Mouse (Mus musculus) frontal cortex, adult 2 months (tissue): Measurements from ENCODE around the gene Tekt1. TPM values are rescaled to one million over a fixed set of nuclear protein-coding genes. Genes with fewer than 3 reads are reported as not detected.

Experiments
- DNase-seq, 2 experiments: peaks; one replicate each; pipeline ENCODE4 v3.0.0; 2022; ENCODE audit warnings: low spot score in 1 of 2; ENCODE audit errors: extremely low spot score in 1 of 2
- polyA plus RNA-seq: library from polyadenylated mRNA; depleted of rRNA; stranded (reverse); fragments of >200 nt; gene quantifications from 2 replicates; pipeline ENCODE4 v1.2.3, GENCODE M21; 2012

Gene Tekt1
- polyA plus RNA-seq, 1 experiment: 1.9 TPM

DNA sequence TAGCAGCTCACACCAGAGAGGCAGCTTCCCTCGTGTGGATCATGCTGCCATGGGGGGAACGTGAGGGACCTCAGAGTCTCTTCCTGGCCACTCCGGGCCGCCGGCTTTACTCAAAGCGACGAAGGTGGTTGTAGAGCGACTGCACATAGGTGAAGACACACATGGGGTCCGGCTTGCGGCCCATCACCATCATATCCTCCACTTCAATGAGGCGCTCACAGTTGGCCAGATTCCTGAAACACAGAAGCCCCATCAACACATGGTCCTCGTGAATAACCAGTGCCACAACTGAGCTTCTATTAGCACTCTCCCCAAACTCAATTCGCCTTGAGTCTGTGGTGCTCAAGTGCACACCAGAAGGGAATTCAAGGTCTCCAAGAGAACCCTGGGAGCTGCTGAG, 28.9 kb upstream of the Tekt1 start:
- no peak for DNase-seq

DNA sequence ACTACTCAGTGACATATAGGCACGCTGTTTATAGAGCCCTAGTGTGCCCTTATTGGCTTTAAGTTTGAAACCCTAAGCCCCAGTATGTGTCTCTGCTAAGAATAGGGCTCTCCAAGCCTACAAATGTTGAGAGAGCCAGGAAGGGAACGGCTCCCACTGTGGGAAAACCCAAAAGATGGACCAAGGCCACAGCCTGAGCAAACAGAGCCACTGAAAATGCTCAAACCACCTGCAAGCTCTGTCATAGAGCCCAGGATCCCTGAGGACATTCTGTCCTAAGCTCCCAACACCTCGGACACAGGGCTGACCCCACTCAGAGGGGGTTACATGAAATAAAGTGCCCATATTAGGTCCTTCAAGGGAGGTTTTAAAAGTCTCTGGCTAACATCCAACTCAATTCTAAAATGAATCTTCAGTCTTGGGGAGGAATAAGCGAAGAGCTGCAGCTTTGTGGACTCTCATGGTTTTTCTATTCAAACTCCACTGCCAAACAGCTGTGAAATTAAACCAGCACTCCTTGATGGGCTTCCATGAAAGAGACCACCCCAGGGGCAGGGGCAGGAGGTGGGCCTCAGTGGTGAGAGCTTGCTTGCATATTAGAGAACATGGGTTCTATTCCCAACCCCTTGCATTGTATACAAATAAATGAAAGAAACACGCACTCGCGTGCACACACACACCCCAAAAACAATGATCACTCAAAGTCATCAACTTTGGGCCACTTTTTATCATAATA, 27.3 kb upstream of the Tekt1 start:
- DNase-seq: no peak

DNA sequence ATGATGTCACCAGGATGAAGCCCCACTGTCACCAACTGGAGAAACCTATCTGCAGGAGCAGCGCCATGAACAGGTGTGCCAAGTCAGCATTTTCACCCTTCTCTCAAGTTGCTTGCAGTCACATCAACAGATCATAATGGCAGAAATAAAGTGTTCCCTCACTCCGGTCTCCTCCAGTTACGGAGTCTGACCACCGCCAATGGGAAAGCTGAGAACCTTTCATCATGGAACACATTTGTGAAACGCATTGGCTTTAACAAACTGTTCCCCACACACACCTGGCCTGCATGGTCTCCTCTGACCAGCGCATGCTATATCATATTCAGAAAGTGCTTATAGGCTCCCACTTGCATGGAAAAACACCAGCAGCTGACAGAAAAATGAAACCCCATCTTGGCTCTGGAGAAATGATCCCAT, 25.9 kb upstream of the Tekt1 start:
- no peak for DNase-seq

DNA sequence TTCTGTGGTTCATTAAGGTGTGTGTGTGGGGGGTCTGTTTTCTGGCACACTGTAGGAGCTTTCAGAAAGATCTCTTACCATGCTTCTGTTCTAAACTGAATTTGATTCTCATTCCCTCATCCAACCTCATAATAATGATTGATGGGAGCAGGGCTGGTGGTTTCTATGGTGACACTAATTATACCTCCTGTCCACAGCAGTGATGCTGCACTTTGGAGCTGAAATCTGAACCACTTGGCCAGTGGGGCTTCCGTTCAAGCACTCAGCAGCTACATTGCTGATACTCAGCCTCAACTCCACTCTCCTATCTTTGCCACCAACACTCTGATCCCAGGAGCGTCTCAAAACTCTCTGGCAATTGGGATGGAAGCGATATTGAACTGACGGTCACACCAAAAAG, 17.1 kb upstream of the Tekt1 start:
- DNase-seq: no peak

DNA sequence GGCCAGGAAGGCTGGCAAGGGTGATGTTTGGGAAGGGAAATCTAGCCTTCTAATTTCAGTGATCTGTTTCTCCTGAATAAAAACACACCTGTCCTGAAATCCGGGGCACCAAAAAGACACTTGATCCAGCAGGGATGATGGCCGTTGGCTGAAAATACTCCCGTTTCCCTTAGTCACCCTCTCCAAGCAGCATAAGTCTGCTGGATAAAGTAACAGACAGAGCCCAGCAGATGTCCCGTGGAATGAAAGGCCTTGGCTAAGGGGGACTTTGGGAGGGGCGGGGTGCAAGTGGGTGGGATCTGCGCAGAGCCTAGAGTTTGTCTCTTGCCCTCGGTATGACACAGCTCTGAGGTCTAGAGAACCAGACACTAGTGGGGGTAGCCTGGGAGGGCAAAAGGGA, 16.0 kb upstream of the Tekt1 start:
- no peak for DNase-seq

DNA sequence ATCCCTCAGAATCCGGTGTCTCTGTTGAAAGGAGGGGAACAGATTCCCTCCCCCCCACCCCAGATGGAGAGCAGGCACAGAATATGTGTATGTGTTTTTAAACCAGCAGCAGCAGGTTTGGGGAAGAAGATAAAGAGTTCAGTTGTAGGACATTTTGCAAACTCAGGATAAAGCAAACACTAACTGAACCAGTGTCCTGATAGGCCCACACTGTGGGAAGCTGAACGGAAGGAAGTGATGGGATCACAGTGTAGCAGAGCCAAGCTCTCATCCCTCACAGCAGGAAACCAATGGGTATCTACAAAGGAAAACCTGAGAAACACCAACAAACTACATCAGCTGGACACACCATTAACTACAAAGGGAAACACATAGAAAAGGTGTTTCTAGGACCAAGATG, 14.3 kb upstream of the Tekt1 start:
- no peak for DNase-seq

DNA sequence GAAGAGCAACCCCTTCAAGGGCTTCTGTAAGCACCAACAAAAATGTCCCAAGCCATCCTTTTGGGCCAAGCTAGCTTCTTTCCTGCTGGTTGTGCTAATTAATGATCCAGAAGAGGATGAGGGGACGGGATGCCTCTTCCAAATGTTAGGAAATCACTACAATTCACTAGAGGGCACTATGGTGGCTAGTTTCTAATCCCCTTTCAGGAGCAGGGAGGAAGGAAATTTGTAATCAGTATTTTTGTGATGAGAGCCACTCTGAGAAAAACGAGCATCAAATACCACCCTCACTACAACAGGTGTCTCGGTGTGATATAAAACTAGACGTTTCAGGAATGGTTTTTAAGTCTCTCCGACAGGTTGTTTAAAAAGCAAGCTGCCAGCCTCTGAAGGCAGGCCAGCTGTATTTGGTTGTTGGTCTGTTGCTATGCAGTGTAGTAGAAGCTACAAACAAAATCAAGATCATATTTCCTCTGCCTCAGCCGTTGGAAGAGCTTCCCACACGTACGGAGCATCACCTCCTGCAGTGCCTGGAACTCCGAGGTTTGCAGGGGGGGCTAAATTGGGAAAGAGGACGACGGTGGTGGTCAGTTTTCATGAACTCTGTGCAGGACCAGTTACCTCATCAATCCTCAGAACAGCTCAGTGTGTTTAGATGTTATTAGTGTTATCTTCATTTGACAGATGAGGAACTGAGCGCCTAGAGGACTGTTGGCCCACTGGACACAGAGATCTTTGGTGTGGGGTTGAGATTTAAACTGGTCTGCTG, 7.8 kb upstream of the Tekt1 start:
- DNase-seq: no peak

DNA sequence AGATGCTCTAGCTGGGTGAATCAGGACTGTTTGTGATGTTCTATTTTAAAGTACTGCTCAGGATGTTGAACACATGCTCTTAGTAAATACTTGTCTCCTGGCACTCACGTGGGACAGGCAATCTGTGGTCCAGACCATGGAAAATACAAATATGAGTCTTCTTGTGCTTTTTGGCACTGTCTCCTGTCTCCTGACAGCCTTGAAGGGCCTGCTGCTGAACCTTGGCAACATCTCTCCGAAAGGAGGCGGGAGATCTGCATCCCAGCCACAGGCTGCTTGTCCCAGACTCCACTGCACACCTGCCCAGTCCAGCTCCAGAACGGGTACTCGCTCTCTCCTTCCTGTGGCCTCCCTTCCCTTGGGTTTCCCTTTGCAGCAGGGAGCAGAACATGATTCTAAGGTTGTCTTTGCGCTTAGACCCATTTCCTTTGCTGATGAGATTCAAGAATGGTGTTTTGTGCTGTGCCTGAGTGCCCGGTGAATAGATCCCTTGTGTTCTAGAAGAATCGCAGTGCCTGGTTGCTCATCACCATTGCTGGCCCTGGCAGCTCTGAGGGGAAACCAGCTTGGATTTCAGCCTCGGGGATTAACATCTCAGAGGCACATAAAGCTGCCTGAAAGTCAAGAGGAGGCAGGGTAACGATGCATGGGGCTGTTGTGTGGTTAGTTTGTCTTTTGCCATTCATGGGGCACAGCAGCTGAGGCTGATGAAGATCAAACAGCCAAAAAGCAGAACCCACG, 5.9 kb upstream of the Tekt1 start:
- DNase-seq: no peak

DNA sequence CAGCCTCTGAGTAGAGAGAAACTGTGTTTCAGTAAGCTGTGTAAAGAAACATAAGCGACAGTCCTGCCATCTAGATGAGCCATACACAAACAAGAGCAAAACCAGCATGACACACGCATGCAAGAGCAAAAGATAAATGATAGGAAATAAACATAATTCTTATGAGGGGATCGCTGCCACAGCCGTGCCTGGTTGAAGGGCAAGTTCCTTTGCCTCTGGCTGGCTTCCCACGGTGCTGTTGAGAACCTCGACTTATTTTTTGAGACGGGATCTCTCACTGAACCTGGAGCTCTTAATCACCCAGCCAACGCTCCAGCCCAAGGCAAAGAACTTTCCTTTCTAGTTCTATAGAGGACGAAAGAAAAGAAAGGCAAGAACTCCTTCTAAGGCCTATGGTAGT, 3.9 kb upstream of the Tekt1 start:
- DNase-seq: no peak

DNA sequence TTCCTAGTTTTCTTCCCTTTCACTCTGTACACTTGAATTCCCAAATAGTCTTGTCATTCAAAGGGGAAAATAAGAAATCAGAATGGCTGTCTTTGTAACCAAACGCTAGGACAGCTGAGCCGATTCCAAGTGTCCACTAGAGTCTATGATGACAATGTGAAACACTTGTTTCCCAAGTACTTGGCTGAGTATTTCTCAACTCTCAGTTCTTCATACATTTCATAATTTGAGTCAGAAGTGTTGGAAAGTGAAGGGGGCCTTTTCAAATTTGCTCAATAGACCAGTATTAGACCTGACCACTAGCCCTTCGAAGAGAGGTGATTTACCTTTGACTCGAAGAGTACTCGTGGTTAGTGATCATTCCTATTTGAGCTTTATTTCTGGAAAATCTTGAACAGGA, 2.3 kb upstream of the Tekt1 start:
- DNase-seq: no peak

DNA sequence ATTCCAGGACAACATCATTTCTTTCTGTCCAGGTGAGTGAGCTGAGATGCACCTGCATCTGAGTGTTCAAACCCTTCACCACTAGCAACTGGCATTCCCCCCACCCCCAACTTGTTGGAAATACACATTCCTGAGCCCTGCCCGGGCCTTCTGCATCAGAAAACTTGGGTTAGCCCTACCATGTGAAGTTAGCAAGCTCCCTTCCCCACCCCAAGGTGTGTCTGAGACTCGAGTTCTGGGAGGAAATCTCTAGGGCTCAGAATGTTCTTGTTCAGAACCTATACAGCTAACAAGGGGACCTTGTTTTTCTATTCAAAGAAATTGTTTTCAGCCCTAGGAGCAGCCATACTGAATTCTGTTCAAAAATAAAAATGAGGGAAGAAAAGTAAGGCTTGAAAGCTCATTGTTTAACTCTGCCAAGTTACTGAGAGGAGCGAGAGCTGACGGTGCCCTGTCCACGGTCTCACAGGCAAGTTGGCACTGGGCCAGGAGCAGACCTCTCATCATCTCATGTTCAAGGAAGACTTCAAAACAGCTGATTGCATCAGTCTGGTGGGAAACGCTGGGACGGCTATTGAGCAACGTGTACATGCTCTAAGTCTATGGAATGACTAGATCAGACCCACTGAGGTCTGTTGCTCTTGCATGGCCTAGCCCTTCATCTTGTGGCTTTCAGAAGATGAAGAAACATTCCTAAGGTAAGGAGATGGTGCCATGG, 1.4 kb upstream of the Tekt1 start:
- no peak for DNase-seq

DNA sequence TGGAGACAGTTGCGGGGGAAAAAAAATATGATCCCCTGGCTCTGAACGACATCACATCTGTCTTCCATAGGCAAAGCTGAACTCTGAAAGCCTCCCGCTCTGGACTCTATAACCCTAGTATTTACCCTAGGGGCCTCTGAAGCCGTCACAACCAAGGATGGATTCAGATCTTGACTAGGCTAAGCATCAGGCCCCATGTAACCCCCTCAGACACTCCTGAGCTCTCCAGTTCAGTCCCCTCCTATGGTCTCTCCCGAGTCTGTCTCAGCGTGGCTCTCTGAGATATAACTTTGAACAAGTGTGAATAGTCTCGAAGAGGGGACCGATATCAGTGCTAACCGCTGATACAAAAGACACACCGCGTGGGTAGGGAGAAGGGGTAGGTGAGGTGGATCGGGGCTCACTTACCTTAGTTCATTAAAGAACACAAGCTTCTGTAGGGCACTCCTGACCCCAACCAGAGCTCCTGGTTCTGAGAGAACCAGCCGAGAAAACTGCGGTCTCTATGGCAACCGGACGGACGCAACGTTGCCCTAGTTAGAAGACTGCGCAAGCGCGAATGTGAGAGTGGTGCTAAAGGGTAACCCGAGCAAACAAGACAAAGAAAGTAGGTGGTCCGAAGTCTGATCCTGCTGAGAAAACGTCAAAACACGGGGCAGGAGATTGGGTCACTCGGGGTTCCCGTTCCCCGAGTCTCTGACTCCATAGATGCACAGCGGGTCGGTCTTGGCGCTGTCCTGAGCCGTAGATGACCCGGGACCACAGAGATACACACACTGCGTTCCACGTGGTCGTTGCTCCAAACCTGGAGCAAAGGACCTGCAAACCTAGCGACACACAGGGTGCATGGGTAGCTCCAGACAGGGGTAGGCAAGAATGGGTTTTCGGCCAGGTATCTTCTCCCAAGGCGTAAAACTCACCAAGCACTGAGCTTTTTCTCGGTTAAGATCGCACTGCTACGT, 576 bp downstream of the Tekt1 start:
- peak; percentile 63 to 82 for DNase-seq

DNA sequence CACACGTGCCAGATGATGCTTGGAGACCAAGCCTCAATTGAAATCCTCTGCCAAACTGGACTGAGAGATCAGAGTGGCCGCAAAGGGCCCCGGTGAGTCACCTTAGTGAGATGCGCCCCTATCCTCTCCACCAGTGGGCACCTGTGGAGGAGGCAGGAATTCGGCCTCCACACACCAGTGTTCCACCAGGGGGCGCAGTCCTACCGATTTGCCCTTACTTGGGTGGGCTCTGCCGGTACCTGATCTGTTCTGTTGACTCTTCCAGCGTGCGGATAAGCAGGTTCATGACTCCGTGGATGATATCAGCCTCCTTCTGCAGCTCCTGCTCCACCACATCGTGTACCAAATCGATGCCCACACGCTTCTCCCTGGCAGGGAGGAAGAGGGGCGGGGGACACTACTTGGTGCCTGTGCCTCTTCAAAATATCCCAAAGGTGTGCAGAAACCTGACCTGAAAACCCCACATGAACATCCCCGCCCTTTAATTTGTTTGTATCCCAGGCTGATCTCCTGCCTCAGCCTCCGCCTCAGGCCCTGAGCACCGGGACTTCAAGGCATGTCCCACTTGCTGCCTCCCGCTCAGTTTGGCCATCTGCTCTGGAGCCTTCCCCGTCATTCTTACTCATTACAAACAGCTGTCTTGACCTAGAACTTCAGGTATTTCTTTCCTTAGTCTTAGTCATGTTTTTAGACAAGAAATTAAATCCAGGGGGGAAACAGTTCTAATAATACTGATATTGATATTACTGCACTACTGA, 7.1 kb downstream of the Tekt1 start:
- DNase-seq: peak in 1 of 2 experiments; percentile 77

DNA sequence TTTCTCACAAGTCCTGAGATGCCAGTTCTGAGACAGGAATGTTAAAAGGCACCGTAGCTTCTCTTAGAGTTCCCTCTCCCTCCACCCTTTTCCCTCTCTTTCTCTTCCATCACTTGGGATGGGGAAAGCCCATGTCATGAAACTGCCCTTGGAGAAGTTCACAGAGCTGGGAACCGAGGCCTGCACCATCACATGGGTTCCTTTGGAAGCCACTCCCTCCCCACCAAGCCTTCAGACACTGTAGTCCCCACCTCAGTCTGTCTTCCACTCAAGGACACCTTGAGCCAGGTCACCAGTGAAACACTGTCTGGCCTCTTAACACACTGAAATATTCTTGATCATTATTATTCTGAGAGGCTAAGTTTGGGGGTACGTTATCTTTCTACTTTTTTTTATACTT, 9.1 kb downstream of the Tekt1 start:
- DNase-seq: no peak

DNA sequence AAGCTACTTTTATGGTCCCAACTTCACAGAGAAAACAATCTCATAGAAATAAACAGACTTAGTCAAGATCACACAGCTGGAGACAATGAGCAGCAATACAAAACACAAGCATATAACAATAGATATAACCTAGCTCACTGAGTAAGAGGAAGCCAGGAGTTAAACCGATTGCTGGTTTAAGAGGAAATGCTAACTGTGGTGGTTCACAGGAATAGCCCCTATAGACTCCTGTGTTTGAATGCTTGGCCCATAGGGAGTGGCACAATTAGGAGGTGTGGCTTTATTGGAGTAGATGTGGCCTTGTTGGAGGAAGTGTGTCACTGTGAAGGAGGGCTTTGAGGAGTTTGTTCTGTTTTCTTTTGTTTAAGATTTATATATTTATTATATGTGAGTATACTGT, 10.0 kb downstream of the Tekt1 start:
- no peak for DNase-seq

DNA sequence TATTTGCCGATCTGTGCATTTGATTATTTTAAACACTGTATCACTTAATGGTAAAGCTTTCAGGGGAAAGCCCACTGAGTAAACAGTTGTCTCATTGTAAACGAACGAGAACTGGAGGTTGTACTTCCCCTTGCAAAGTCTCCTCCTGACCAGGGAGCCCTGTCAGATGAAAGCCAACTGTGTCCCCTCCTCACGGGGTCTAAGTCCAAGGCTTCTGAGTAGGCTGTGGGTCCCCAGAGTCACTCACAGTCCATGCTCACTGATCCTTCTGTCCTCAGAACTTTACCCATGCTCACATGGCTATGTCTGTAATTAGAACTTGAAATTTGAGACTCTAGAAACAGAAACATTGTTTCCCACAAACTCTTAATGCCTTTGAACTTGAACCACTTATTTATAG, 12.6 kb downstream of the Tekt1 start:
- DNase-seq: no peak

DNA sequence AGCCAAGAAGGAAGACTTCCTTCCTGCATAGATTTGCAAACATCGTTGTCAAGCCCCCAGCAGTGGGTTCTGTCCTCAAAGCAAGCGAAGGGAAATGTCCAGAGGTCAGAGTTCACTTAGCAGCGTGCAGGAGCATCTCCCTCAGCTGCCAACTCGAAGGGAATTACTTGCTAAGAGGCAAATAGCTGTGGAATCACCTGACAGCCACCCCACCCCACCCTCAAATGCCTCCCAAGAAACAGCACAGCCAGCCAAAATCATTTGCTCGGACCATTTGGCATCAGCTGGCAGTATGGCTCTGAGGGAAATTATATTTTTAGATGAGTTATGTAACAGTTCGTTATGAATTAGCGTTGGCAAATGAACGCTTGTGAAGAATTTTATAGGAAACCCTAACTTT, 13.2 kb downstream of the Tekt1 start:
- peak in 1 of 2 experiments; percentile 61 for DNase-seq

DNA sequence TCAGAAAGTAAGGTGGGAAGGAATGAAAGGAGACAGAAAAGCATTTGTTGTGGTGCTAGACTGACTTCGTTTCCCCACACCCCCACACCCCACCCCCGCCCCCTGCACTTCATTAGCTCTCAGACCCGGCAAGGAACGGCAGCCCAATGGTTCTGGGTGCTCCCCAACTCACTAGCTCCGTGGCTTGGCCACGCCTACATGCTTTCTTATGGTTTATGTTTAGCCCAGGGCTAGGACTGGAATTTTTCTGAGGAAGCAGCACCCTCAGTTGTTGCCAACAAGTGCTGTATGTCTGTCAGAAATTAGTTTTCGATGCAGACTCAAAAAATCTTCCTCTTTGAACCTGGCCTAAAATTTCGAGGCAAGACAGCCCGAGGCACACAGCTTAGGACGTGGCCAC, 13.7 kb downstream of the Tekt1 start:
- no peak for DNase-seq

DNA sequence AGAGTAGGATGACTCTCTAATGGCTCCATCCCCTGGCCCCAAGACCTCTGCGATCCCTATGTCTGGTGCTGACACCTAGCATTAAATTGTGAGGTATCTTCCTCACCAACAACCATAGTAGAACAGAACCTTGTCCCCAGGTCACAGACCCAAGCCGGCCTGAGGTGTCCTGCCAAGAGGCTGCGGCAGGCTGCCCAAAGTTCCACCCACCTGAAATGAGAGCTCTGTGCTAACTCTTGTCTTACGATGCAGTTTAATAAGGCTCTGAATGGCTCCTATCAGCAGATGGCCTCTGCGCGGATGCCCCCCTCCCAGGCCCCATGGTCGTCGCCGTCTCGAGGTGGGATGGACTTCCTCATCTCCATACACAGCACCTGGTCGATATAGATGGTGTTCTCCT, 17.8 kb downstream of the Tekt1 start:
- DNase-seq: no peak
